Mouse (Mus musculus) spleen, adult 2 months (tissue): ENCODE data around the gene Mettl1.

ENCODE experiments used
- CTCF ChIP-seq: fragments of 200-500 bp; IDR thresholded peaks from 2 replicates; pipeline ENCODE4 v1.5.1; 2011; ENCODE audit warnings: mild to moderate bottlenecking, inconsistent platforms; ENCODE audit not compliant: insufficient read depth, insufficient read length, insufficient replicate concordance; ENCODE audit errors: extremely low read depth
- POLR2A ChIP-seq: fragments of 200-500 bp; IDR thresholded peaks from 2 replicates; pipeline ENCODE4 v1.6.1; 2011; ENCODE audit warnings: low read depth, low read length, inconsistent platforms

- TF ChIP-seq CTCF: no peak
- no peak for TF ChIP-seq POLR2A
Measured at GRCm38 (mm10) chr10:127003806-127004205, 37.4 kb upstream of the Mettl1 start.
